Mouse (Mus musculus): Measurements from ENCODE around the gene Zswim3.
"Not testable (repeated sequence)": the region's sequence is repeated elsewhere in the genome, so short reads cannot be mapped to it uniquely, and the experiment has no call there.

Zswim3 gene

DNA sequence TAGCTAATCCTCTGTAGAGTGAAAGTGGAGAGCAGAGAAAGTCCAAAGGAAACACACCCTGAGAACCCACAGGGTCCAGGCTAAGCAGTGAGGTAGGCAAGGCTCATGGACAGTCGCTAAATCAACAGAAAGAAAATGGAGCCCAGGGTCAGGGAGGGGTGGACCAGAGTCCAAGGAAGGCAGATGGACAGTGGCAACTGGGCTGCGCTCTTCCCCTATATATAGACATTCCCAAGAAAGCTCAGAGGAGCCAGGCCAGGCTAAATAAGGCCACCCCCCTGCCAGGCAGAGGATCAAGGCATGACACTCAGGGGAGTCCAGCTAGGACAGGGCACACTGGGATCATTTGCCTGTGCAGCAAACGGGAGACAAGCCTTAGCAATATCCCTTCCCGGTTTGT, 23.0 kb upstream of the Zswim3 start:
- DNase-seq (ENCODE audit: low spot score in 2 of 2) = no peak

- no peak for DNase-seq (ENCODE audit: low spot score in 2 of 2)
Measured at GRCm38 (mm10) chr2:164783926-164784581, 20.8 kb upstream of the Zswim3 start.

GRCm38 (mm10) chr2:164784869-164785420, 20.0 kb upstream of the Zswim3 start:
- DNase-seq (ENCODE audit: low spot score in 2 of 2) = no peak

- DNase-seq (ENCODE audit: low spot score in 2 of 2) = peak; percentile 94 to 95
Measured at GRCm38 (mm10) chr2:164785481-164786387, 19.2 kb upstream of the Zswim3 start, which contains the start of gene Snx21. Snx21 (plus strand) TSS chr2:164785823.

DNA sequence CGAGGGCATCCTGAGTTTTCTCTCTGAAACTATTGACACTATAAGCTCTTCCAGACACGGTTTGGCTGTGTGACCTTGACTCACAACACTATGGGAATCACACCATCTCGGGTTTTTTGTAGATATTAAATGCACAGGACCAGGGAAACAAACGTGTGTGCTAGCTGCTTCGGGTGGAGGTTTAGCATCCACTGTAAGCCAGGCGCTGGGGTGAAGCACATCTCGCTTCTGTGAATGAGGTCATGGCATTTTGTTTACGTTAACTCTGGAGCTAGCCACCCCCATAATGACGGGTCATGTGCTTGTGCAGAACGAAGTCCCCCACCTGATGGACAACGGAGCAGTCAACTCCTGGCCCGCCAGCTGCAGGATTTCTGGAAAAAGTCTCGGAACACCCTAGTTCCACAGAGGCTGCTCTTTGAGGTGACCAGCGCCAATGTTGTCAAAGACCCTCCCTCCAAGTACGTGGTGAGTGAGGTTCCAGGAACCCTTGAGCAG, 18.5 kb upstream of the Zswim3 start:
- peak in 1 of 2 experiments; percentile 41 for DNase-seq (ENCODE audit: low spot score in 2 of 2)

GRCm38 (mm10) chr2:164787032-164787431, 17.9 kb upstream of the Zswim3 start:
- DNase-seq (ENCODE audit: low spot score in 2 of 2) = no peak

- no peak for DNase-seq (ENCODE audit: low spot score in 2 of 2)
Measured at GRCm38 (mm10) chr2:164787779-164788178, 17.1 kb upstream of the Zswim3 start.

DNA sequence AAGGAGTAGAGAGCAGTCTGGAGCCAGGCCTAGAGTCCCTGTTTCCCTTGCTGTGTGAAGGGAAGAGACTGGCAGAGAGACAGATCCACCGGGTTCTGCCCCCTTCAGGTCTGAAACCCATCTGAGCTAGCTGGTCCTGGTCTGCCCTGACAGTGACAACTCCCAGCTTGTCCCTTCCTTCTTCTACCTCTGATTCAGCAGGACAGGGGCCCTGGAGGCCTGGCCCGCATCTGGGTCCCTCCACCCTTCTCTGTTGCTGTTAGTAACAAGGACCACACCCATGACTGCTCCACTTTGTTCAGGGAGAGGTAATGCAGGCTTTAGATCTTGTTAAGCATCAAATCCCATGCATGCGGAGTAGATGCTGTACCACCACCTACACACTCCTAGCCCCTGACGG, 16.5 kb upstream of the Zswim3 start:
- no peak for DNase-seq (ENCODE audit: low spot score in 2 of 2)

- DNase-seq (ENCODE audit: low spot score in 2 of 2) = no peak
Measured at GRCm38 (mm10) chr2:164790451-164790850, 14.4 kb upstream of the Zswim3 start.

DNA sequence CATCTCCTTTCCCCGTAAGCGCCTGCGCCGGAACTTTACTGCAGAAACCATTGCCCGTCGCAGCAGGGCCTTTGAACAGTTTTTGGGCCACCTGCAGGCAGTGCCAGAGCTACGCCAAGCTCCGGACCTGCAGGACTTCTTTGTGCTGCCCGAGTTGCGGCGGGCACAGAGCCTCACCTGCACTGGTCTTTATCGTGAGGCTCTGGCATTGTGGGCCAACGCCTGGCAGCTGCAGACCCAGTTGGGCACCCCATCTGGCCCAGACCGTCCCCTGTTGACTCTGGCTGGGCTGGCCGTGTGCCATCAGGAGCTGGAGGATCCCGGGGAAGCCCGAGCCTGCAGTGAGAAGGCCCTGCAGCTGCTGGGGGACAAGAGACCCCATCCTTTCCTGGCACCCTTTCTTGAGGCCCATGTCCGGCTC, 13.0 kb upstream of the Zswim3 start:
- DNase-seq (ENCODE audit: low spot score in 2 of 2) = no peak

DNA sequence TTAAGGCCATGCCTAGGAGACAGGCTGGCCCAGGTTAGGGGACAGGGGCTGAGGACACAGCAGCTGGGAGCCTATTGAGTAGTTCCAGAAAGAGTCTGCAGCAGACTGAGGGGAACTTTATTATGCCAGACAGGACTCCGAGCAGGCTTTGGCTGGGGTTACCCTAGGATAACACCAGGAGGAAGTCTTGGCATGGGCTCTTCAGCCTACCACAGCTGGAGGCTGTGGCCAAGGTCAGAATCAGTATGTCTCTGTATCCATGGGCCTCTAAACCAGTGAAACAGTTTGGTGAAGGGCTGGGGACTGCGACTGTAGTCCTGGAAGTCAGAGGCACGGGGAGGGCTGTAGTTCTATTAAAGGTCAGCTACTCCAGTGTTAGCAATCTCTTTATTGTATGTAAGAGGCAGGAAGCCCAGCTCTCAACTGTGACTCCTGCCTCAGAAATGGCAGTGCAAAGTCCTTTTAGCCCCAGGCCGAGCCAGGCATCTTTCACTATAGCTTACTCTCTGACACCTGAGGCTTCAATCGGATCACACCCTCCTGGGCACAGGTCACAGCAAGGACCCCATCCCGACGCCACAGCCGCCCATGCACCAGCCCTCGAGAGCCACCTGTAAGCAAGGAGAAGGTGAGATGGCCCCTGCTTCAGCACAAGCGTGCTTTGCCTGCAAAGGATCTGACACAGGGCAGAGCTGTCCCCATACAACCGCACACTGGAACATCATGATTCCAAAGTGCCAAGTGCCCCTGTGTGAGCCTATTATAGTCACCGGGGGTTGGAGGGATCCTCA, 12.3 kb upstream of the Zswim3 start:
- DNase-seq (ENCODE audit: low spot score in 2 of 2) = no peak

- peak in 1 of 2 experiments; percentile 51 for DNase-seq (ENCODE audit: low spot score in 2 of 2)
Measured at GRCm38 (mm10) chr2:164793236-164793635, 11.7 kb upstream of the Zswim3 start.

GRCm38 (mm10) chr2:164793772-164794171, 11.1 kb upstream of the Zswim3 start:
- DNase-seq (ENCODE audit: low spot score in 2 of 2) = no peak

DNA sequence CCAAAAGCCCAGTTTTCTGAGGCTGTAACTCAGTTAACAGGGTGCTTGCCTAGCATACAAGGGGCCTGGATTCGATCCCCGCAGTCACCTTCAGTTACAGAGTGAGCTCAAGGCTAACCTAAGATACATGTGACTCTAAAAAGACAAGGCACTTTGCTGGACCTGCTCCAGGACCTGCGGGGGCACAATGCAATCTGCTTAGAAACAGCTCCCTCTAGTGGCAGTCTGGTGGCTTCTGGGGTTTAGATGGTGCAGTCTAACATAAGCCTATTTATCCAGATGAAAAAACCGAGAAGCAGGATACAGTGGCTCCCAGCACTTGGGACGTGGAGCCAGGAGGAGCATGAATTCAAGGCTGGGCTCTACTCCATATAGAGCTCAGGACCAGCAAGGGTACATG, 10.6 kb upstream of the Zswim3 start:
- DNase-seq (ENCODE audit: low spot score in 2 of 2) = peak; percentile 59 to 77

GRCm38 (mm10) chr2:164795868-164796267, 9.0 kb upstream of the Zswim3 start:
- DNase-seq (ENCODE audit: low spot score in 2 of 2) = no peak

GRCm38 (mm10) chr2:164798554-164798953, 6.3 kb upstream of the Zswim3 start:
- not testable (repeated sequence) for DNase-seq (ENCODE audit: low spot score in 2 of 2)

- DNase-seq (ENCODE audit: low spot score in 2 of 2) = no peak
Measured at GRCm38 (mm10) chr2:164800252-164801004, 4.5 kb upstream of the Zswim3 start.

- DNase-seq (ENCODE audit: low spot score in 2 of 2) = no peak
Measured at GRCm38 (mm10) chr2:164803201-164803920, 1.5 kb upstream of the Zswim3 start.

GRCm38 (mm10) chr2:164803921-164804313, 981 bp upstream of the Zswim3 start:
- DNase-seq (ENCODE audit: low spot score in 2 of 2) = no peak

DNA sequence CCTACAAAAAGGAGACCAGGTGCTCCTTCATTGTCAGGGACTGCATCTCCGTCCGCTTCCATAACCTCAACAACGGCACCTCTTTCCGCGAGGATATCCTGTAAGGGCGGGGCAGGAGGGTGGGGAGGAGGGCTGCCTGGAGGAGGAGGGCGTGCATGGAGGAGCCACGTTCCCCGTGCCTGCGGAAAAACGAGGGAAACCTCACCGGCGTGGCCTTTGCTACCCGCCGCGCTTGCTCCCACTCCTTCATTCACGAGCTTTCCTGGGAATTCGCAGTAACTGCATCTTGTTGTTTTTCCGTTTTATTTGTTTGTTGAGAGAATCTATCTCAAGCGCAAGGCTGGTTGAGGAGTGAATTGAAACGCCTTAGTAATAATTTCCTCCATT, 427 bp downstream of the Zswim3 start:
- DNase-seq (ENCODE audit: low spot score in 2 of 2) = no peak
